Mouse (Mus musculus) midbrain, postnatal 0 days (tissue): ENCODE data around the gene Mrps35. TPM values are rescaled to one million over a fixed set of nuclear protein-coding genes. Genes with fewer than 3 reads are reported as not detected.
A peak's percentile ranks its signal among the peaks of the same experiment; 100 is the strongest.

Experiments used
- ATAC-seq: fragments of 200-750 bp; cut with Nextera tagmentation; 2 replicates; pipeline ENCODE4 v1.8.0; 2017; ENCODE audit warnings: moderate number of reproducible peaks, mild to moderate bottlenecking, moderate TSS enrichment, moderate library complexity; ENCODE audit not compliant: low FRiP score
- DNase-seq: peaks from one replicate; pipeline ENCODE4 v3.0.0-alpha.2; 2015; ENCODE audit warnings: low spot score
- H3K27ac ChIP-seq: fragments of 300-500 bp; sonication (generic); 2 replicates; pipeline ENCODE4 v1.5.1; 2014; ENCODE audit warnings: low read depth, mild to moderate bottlenecking, low read length, mixed read lengths
- H3K27me3 ChIP-seq: fragments of 300-500 bp; sonication (generic); 2 replicates; pipeline ENCODE4 v1.6.1; 2014; ENCODE audit warnings: low read length, control low read depth, mixed read lengths; ENCODE audit not compliant: insufficient read depth
- H3K36me3 ChIP-seq: fragments of 300-500 bp; sonication (generic); 2 replicates; pipeline ENCODE4 v1.6.1; 2014; ENCODE audit warnings: low read length, control low read depth, mixed read lengths; ENCODE audit not compliant: insufficient read depth
- H3K4me1 ChIP-seq: fragments of 300-500 bp; sonication (generic); 2 replicates; pipeline ENCODE4 v1.6.1; 2014; ENCODE audit warnings: mild to moderate bottlenecking, control low read depth, antibody characterized with exemption, low read length, mixed read lengths; ENCODE audit not compliant: insufficient read depth
- H3K4me2 ChIP-seq: fragments of 300-500 bp; sonication (generic); 2 replicates; pipeline ENCODE4 v1.6.1; 2014; ENCODE audit warnings: low read depth, mild to moderate bottlenecking, low read length, mixed read lengths; ENCODE audit not compliant: poor library complexity, severe bottlenecking
- H3K4me3 ChIP-seq: fragments of 300-500 bp; sonication (generic); 2 replicates; pipeline ENCODE4 v1.5.1; 2014; ENCODE audit warnings: low read depth, mild to moderate bottlenecking, low read length, moderate library complexity
- H3K9ac ChIP-seq: fragments of 300-500 bp; sonication (generic); replicated peaks from 2 replicates; pipeline ENCODE4 v1.6.1; 2014; ENCODE audit warnings: mild to moderate bottlenecking, low read length, moderate library complexity, mixed read lengths; ENCODE audit not compliant: poor library complexity, severe bottlenecking
- H3K9me3 ChIP-seq: fragments of 300-500 bp; sonication (generic); 2 replicates; pipeline ENCODE4 v1.6.1; 2016; ENCODE audit warnings: low read length, control low read depth
- CTCF ChIP-seq: IDR thresholded peaks from 2 replicates; pipeline ENCODE4 v1.5.1; 2016; ENCODE audit warnings: antibody characterized with exemption, mild to moderate bottlenecking
- WGBS: fragments of 180-500 bp; shearing (Covaris S2); extraction: QIAGEN DNeasy Blood & Tissue Kit; methylation state at CpG from one replicate; pipeline ENCODE4 v1.1.7; 2014; 5-methylcytosine and 5-hydroxymethylcytosine counted together
- polyA plus RNA-seq: library from polyadenylated mRNA; unstranded; fragments of >200 nt; fragmentation: Nextera tagmentation; extraction: Ambion mirVana; gene quantifications from 2 replicates; pipeline ENCODE4 v1.2.1, GENCODE M21; 2015
- total RNA-seq: library from RNA; depleted of rRNA; stranded (reverse); fragments of >200 nt; gene quantifications from 2 replicates; pipeline ENCODE4 v1.2.3, GENCODE M21; 2014

The Mrps35 gene
- total and polyA plus RNA-seq, 2 experiments from 2014 or later: 8.9 to 61.0 TPM

GRCm38 (mm10) chr6:147023133-147023395 lies 19.5 kb upstream of the Mrps35 start:
- Histone ChIP-seq H3K4me1 (no peaks in the 10 kb centered on the region), H3K27me3 (no peaks in the 10 kb centered on the region), H3K9me3 (no peaks in the 10 kb centered on the region), H3K36me3 (peaks cover 8% of the 10 kb centered on the region), H3K9ac (no peak overlapping the region), H3K4me3 (no peak overlapping the region), H3K27ac (no peak overlapping the region), H3K4me2 (no peak overlapping the region)
- DNase-seq: no peak
- TF ChIP-seq CTCF: no peak
- WGBS: 94% methylated on average over 2 of the region's 2 CpGs
- no peak for ATAC-seq

GRCm38 (mm10) chr6:147023568-147023967 lies 19.0 kb upstream of the Mrps35 start:
- DNase-seq (no peak), ATAC-seq (no peak)
- no peak for TF ChIP-seq CTCF
- H3K27ac ChIP-seq: no peak overlapping the region
- no peaks in the 10 kb centered on the region for H3K9me3 ChIP-seq
- H3K4me2 ChIP-seq: no peak overlapping the region
- no peaks in the 10 kb centered on the region for H3K4me1 ChIP-seq
- no peak overlapping the region for H3K9ac ChIP-seq
- H3K36me3 ChIP-seq: peaks cover 8% of the 10 kb centered on the region
- H3K27me3 ChIP-seq: no peaks in the 10 kb centered on the region
- H3K4me3 ChIP-seq: no peak overlapping the region

DNA sequence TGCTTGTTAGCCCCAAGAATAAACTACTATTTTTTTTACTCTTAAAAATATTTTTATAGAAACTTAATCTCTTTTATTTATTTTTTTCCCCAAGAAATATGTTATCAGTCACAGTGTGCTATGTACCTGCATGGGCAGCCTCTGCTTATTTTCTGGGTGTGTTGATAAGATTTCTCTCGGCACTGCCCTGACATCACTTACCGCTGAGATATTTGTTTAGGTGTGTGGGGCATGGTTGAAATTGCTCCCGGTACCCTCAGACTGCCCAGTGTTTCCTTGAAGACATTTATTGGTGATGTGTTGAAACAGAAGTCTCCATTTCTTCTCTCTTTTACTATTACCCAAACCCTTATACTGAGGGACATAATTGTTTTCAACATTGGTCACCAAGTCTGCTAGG lies 17.8 kb upstream of the Mrps35 start:
- WGBS: 90% methylated on average over 3 of the region's 3 CpGs
- H3K27me3 ChIP-seq: no peaks in the 10 kb centered on the region
- no peak overlapping the region for H3K4me3 ChIP-seq
- no peak overlapping the region for H3K9ac ChIP-seq
- no peaks in the 10 kb centered on the region for H3K9me3 ChIP-seq
- no peak for ATAC-seq
- H3K27ac ChIP-seq: no peak overlapping the region
- no peaks in the 10 kb centered on the region for H3K4me1 ChIP-seq
- no peak for TF ChIP-seq CTCF
- H3K4me2 ChIP-seq: no peak overlapping the region
- peaks cover 12% of the 10 kb centered on the region for H3K36me3 ChIP-seq
- DNase-seq: no peak

- no peak for TF ChIP-seq CTCF
- Histone ChIP-seq H3K4me1 (no peaks in the 10 kb centered on the region), H3K36me3 (0 out of 2 replicates have a peak, but pooled peaks cover 8% of the 10 kb centered on the region), H3K27me3 (no peaks in the 10 kb centered on the region), H3K9ac (no peak overlapping the region), H3K9me3 (no peaks in the 10 kb centered on the region), H3K4me3 (no peak overlapping the region), H3K4me2 (no peak overlapping the region), H3K27ac (no peak overlapping the region)
- no peak for DNase-seq
- no peak for ATAC-seq
- 73% methylated on average over 2 of the region's 2 CpGs for WGBS
Measured at GRCm38 (mm10) chr6:147028396-147028795, 14.2 kb upstream of the Mrps35 start.

DNA sequence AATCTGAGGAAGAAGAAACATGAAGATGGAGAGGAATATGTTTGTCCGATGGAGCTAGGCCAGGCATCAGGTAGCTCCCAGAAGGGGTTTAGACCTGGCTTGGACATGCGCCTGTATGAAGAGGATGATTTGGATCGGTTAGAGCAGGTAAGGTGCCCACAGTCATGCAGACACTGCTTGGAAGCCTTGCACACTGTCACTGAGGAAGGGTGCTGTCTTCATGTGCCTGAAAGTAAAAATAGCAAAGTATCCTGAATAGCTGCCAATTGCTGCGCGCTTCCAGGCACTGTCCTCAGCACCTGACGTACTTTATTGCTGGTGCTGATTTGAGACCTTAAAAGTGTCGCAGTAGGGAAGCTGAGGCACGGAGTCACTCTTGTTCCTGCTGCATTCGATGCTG lies 13.0 kb upstream of the Mrps35 start:
- 94% methylated on average over 9 of the region's 9 CpGs for WGBS
- no peaks in the 10 kb centered on the region for H3K27me3 ChIP-seq
- H3K9me3 ChIP-seq: no peaks in the 10 kb centered on the region
- 0 out of 2 replicates have a peak, but pooled peaks cover 8% of the 10 kb centered on the region for H3K36me3 ChIP-seq
- DNase-seq (no peak), ATAC-seq (no peak)
- H3K4me1 ChIP-seq: no peaks in the 10 kb centered on the region
- no peak overlapping the region for H3K9ac ChIP-seq
- TF ChIP-seq CTCF: no peak
- no peak overlapping the region for H3K27ac ChIP-seq
- no peak overlapping the region for H3K4me3 ChIP-seq
- no peak overlapping the region for H3K4me2 ChIP-seq

DNA sequence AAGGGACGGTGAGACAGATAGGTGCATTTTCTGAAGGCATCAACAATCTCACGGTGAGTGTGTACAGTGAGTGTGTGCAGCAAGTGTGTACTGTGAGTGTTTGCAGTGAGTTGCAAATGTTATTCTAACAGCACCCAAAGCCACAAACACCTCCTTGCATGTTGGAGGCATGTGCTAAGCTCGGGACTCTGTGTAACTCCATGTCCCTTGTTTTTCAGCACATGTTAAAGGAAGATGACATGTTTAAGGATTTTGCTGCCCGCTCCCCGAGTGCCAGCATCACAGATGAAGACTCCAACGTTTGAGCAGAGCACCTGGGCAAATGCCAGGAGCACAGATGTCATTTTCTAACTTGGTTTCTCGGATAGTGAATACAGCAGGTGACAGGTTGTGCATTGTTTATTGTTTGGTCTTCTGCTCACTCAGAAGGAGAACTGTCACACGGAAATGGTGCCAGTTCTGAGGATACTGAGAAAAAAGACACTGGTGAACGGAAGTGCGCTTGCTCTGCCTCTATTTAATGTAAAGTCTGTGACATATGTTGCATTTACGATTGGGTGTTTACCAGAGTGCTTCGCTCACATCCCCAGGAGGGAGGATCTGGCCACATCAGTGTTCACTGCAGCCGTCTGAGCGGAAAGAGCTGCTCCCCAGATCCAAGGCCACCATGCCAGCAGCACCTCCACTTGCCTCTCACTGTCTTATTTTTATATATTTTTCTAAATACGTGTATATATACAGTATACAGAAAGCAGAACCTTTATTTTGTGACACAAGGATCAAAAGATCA lies 12.3 kb upstream of the Mrps35 start:
- no peak overlapping the region for H3K4me2 ChIP-seq
- no peak overlapping the region for H3K27ac ChIP-seq
- no peaks in the 10 kb centered on the region for H3K9me3 ChIP-seq
- no peak for TF ChIP-seq CTCF
- no peak overlapping the region for H3K4me3 ChIP-seq
- DNase-seq (peak; percentile 19), ATAC-seq (no peak)
- no peak overlapping the region for H3K9ac ChIP-seq
- H3K27me3 ChIP-seq: no peaks in the 10 kb centered on the region
- 0 out of 2 replicates have a peak, but pooled peaks cover 8% of the 10 kb centered on the region for H3K36me3 ChIP-seq
- 88% methylated on average over 15 of the region's 15 CpGs for WGBS
- no peaks in the 10 kb centered on the region for H3K4me1 ChIP-seq
